Mouse (Mus musculus) layer of hippocampus, adult 8-10 months (tissue): ENCODE results near the gene Mvb12a. TPM values are rescaled to one million over a fixed set of nuclear protein-coding genes. Genes with fewer than 3 reads are reported as not detected.
"Not testable (repeated sequence)": the region's sequence is repeated elsewhere in the genome, so short reads cannot be mapped to it uniquely, and the experiment has no call there.

Experiments used
- DNase-seq, 2 experiments: peaks; one replicate each; pipeline ENCODE4 v3.0.0; 2022; ENCODE audit warnings: low spot score in 2 of 2
- total RNA-seq, 4 experiments: library from RNA; stranded (reverse); gene quantifications; 2 replicates each; pipeline ENCODE4 v1.2.4; 2022

Gene Mvb12a
- total RNA-seq, 4 experiments from 2014 or later, result 32.6 to 43.7 (median 36.8) TPM

DNA sequence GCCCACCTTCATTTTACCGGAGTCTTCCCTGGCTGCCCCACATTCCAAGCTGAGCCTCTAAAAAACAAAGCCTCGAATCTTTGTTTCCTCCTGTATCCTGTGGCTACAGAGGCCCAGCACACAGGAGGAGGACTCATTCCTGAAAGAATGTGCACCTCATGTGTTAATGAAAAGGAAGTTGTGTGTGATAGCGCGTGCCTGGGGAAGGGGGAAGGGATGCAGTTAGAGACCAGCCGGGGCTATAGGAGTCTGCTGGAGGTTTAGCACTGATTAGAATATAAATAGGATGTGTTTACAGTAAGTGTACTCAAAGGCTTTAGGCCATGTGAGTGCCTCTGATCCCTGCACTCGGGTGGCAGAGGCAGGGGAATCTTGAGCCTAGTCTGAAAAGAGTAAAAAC, 16.4 kb upstream of the Mvb12a start:
- DNase-seq, result no peak

DNA sequence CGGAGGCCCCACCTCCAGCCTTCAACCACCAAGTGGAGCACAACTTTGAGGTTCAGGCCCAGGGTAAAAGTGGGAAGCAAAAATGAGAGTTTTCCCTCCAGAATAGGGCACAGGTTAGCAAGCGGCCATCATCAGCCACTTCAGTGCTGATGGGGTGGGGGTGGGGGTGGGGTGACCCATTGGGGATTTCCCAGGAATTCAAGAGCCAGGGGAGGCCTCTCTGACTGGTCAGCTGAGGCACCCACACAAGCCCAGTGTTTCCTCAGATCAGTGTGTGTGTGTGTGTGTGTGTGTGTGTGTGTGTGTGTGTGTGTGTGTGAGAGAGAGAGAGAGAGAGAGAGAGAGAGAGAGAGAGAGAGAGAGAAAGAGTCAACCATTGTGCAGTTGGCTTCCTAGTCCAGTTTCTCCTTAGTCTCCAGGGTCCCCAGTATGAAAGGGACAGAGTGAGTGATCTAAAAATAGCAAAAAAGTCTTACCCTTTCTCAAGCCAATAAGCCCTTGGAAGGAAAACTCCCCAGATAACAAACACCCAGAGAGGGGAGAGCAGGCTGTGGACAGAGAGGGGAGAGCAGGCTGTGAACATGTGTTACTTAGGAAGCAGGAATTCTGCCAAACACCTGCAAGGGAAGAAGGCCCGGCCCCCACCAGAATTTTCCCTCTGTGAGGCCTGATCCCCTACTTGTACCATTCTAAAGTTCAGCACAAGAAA, 15.4 kb upstream of the Mvb12a start:
- no peak for DNase-seq

DNA sequence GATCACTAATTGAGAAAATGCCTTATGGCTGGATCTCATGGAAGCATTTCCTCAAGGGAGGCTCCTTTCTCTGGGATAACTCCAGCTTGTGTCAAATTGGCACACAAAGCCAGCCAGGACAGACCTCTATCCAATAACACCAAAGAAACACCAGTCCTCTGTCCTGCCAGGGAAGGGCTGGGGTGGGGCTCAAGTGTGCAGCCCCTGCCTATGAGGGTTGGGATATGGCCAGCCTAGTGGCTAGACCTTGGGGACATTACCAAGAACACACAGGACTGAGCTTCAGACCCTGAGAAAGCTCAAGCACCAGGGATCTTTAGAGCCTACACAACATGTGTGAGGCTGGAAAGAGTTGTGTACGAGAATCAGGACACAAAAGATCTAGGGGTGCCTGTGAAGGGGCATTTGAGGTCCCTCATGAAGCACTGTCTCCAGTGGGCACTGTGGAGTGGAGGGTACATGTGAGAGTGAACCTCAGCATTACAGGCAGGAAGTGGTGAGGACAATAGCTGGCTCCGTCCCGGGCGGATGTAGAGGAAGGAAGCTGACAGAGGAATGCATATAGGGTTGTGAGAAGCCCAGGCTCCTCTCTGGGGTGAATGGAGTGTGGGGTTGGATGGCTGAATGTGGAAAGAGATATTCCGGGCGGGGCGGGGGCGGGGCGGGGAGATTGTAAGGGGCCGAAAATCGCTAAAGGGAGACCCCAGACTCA, 14.2 kb upstream of the Mvb12a start:
- DNase-seq, result no peak

DNA sequence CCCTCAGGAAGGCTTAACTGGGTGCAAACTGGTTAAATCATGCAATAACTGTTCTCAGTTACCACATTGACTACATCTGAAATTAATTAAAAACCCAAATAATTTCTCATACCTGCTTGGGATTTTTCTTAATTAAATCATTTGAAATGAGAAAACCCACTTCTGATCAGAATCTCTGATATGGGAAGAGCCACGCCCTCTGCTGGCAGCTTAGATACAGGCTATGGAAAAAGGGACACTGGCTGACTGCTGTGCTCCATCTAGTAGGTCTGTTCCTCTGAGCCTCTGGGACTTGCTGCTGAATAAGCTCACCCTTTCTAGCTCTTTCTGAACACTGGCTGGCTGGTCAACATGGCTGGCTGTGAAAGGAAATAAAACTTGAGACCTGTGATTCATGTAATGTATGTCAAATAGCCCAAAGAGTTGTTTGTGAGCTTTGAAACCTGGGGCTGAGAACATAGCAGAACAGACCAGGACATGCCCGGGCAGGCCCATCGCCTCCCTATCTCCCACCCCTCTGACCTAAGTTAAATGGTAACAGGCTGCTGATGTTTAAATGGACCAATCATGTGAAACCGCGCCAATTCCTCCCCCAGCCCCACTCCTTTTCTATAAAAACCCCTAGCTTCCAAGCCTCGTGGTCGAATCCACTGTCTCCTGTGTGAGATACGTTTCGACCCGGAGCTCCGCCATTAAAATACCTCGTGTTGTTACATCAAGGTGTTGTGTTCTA, 11.8 kb upstream of the Mvb12a start:
- DNase-seq, result not testable (repeated sequence)

DNA sequence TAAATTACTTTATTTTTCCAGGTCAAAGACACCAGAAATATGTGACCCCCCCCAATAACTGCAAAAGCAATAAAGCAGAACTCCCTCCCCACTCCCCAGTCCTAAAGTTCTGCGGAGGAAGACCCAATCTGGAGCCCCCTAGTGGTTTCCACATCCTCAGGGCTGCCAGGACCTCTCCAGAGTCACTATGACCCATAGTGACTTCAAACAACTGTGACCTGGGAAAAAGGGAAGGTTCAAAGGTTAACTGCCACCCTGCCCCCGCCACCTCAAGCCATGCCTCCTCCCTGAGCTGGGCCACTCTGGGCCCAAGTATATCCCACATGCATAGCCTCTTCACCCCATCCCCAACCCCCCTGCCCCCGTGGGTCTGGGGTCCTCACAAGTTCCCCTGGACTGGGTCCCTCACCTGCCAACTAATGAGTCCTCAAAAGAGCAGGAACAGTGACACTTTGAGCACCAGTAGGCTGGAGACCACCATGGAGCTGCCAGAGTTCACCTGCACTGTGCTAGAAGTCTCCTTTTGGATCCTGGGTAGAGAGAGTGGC, 8.4 kb upstream of the Mvb12a start:
- no peak for DNase-seq

DNA sequence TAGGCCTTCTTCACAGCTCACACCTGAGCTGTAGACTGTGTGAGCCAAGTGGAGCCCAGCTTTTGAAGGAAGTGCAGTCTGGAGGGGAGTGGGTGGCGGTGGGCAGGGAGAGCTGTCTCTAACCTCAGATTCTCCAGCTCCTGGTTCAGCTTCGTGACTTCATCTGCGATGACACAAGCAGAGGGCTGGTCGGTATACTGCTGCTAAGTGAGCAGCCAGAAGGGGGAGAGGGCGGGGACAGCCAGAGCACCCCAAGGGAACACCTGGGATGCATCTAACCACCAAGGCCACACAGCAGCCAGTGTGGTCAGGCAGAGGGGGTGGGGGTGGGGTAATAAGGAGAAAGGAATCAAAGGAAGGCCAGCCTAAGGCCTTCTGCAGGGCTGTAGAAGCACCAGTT, 7.1 kb upstream of the Mvb12a start:
- DNase-seq, result no peak

DNA sequence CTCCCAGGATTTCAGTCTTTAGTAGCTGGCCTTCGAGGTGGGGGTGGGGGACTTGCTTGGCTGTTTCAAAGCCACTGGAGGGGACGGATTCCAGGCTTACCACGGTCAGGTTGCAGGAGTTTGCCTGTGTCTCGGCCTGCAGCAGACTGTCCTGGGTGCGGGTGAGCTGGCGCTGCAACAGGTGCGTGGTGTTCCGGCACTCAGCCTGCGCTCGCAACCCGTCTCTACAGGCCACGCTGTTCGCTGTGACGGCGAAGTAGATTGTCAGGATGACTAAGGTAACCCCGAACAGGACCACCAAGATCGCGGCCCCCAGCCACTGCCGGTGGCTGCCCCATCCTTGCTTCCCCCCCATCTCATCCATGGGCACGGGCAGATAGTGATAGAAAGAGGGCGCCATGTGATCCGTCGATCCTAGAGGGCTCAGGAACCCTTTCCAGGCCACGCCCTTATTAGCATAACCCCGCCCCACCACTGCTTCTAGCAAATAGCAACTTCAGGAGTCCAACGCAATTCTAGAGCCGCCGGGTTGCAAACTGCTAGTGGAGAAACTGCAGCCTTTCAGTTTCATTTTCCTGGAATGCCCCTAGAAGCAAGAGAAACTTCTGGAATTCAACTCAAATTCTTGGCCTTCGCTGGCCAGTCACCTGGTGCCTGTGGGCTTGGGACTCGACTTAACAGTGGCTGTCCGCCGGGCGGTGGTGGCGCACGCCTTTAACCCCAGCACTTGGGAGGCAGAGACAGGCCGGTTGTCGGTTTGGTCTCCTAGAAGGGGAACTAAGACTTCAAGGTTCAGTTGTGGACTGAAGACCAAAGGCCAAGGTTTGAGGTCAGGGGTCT, 5.5 kb upstream of the Mvb12a start, which contains the start of gene Bst2:
TSS of gene Bst2 (minus strand) at position 429 of the 840 bp plus-strand sequence.
- DNase-seq, result no peak

DNA sequence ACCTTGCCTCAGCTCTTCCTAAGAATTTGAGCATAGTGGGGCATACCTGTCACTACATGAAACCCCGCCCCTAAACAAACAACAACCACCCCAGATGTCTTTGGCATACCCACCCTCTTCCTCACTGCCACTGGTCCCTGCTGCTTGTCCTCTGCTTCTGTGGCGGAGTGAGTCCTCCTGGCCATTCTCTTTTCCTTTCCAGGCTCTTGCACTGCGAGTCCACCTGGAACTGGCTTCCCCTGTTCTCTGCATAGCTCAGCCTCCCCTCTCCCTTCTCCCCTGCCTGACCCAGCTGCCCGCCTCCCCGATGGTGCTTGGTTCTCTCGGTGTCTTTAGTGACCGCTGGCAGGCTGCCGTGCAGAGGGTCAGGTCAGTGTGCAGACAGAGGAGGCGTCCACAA, 1.0 kb downstream of the Mvb12a start:
- DNase-seq, result no peak

DNA sequence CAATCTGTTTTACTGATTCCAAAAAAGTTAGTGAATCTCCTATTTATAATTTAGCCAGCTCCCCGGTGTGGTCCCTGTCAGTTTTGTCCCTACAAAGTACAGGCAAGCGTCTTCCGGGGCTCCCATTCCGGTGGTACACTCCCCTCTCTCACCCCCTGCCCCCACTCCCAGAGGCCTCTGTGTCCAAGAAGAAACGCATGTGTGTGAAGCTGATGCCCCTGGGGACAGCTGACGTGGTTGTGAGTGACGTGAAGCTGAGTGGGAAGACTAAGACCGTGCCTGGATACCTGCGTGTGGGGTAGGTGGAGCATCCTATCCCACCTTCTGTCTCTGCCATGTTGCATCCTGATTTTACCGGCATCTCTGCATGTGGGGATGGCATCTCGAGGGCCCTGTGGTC, 2.3 kb downstream of the Mvb12a start:
- no peak for DNase-seq

DNA sequence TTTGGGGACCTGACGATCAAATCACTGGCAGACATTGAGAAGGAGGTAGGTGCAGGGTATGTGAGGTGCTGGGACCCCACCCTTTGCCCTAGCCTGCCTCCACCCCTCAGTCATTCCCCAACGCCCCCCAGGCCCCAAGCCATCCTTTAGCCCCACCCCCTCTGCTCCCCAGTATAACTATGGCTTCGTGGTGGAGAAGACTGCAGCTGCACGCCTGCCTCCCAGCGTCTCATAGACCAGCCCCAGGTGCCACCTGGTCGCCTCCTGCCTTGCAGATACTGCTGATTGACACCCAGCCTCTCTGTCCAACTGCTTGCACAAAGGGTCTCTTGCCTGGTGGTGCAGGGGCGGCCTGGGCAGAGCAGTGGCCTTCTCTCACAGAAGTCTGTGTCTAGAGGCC, 4.9 kb downstream of the Mvb12a start:
- DNase-seq, result no peak

DNA sequence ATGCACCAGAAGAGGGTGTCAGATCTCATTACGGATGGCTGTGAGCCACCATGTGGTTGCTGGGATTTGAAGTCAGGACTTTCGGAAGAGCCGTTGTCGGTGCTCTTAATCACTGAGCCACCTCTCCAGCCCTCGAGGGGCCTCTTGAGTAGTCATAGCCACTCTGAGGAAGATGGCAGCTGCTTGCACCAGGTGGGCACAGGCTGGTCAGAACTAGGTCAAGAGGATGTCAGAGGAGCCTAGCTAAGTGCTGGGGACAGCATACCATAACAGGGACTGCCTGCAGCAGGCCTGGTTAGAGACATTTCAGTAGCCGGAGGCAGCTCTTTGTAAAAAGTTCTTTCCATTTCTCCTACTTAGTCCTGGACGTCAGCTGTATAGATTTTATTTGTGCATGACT, 8.0 kb downstream of the Mvb12a start:
- no peak for DNase-seq

DNA sequence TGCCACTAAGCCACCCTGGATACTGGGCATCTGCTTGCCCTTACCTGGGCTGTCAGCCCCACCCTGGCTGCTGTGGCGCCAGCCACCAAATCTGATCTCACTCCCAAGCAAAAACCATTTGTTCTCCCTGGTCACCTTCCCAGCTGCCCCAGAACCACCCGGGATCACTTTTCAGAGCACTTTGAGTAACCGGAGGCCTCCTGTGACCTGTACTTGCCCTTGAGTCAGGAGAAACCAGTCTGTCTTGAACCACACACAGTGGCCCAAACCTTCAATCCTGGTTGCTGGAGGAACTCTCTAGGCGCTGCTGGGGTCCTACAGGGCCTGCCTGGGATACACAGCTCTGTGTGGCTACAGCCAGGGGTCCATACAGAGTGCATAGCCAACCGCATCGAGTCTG, 10.0 kb downstream of the Mvb12a start:
- no peak for DNase-seq

DNA sequence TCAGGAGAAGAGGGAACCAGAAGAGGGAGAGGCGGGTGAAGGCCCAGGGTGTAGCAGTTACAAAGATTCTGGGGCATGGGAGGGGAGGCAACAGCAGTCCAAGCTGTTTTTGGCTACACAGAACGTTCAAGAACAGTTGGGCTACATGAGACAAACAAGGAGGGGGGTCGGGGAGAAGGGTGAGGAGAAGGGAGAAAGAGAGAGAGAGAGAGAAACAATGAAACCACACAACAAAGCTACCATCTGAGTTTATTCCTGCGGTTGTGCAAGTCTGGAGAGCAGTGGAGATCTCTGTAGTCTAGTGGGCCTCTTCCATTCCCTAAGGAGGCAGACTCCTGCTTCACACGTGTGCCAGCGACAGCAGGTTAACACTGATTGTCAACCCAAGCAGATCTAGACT, 11.3 kb downstream of the Mvb12a start:
- DNase-seq, result no peak

DNA sequence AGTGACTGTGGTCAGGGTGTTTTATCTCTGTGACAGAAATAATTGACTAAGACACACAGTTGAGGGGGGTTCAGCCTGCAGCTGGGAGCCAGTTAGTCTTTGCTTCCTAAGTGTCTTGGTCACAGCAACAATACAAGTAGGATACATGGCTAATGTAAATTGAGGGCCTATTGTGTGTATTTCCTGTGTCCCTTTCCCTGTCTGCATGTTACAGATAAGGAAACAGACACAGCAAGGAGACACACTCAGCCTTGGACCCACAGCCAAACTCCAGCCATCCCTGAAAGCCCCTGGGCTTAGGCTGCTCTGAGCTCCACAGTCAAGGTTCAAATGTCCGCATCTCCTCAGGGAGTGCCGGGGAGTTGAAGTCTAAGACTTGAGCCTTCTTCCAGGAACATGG, 11.9 kb downstream of the Mvb12a start:
- DNase-seq, result no peak

DNA sequence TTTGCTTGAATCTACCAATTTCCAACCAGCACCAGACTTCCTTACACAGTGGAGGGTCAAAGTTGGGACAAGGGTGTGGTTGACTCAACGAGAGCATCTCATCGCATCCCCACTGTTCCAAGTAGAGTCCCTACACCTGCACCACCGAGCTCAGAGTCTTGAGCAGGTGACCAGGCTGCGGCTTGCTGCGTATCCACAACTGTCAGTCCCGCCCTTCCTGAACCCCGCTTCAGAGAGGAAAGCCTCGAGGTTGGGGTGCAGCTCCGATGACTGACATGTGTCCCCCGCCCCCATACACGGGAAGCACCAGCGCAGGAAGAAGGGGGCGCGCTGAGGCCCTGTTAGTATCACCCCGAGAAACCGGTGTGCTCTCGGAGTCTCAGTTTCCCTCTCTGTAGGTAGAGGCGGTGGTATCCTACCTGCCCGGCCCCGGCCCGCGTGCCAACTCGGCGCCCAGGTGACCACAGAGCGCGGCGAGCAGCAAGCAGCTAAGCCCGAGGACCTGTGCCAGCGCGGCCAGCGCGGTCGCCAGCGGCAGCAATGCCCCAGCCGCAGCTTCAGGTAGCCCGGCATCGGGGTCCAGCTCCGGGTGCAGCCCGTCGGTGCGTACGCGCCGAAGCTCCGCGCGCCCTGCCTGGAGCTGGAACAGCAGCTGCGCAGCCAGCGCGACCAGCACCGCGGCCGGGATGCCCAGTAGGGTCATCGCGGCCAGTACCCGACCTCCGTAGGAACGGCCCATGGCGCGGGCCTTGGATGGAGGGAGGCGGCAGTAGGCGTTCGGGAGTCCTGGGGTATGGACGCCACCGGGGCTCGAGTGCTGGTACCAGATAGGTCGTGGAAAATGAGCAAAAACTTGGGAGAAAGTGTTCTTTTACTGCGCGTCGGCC, 15.6 kb downstream of the Mvb12a start, which contains the start of gene Tmem221:
TSS of gene Tmem221 (minus strand) at position 801 of the 887 bp plus-strand sequence.
- DNase-seq, result no peak

DNA sequence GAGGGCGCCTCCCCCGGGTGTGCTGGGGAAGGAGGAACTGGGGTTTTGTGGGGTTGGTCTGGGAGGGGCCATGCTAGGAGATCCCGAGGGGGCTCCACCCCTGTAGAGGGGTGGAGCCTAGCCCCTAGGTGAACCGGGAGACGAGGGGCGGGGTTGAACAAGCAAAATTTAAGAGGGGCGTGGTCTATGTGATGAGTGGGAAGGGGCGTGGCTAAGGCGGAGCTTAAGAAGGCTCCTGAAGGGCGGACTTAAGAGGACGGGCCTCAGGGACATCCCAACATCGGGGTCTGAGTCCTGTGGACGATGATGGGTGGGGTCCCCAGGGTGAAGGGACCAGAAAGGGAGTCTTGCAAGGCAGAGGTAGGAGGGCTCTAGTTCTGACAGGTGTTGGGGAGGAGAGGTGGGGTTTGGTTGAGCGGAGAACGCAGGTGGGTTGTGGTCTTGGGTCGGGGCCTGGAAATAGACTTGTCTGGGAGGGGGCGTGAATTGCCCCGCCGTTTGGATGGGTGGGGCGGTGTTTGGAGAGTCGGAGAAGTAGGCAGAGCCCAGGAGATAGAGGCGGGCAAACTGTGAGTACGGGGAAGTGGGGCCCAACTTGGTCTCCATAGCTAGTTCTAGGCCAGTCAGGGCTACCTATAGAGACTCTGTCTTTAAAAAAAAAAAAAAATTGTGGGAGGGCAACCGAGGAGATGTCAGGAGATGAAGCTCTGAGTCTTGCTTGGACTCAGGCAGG, 16.4 kb downstream of the Mvb12a start:
- no peak for DNase-seq

DNA sequence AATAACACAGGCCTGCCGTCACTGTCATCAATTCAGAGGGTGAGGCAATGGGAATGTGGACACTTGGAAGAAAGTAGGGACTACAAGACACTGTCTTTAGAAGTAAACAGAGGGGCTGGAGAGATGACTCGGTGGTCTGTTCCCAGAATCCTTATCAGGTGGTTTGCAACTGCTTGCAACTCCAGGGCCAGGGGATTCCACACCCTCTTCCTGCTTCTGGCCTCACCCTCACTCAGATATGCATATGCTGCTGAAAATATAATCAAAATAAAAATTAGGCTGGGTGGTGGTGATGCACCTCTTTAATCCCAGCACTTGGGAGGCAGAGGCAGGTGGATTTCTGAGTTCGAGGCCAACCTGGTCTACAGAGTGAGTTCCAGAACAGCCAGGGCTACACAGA, 17.3 kb downstream of the Mvb12a start:
- no peak for DNase-seq

DNA sequence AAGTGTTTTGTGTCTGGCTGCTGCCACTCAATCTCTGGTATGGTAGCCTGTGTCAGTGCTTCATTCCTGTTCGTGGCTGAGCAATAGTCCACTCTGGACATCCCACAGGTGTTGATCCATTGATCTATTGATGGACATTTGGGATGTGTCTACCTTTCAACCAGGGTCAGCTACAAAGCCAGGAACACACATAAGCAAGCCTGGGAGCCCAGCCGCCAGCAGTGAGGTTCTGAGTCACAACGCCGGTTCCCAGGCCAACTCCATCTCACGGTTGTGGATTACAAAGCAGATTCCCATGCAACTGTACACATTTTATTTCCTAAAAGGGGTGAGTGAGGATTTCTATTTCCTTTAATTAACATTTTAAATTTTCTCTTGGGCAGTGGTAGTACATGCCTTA, 18.0 kb downstream of the Mvb12a start:
- no peak for DNase-seq

DNA sequence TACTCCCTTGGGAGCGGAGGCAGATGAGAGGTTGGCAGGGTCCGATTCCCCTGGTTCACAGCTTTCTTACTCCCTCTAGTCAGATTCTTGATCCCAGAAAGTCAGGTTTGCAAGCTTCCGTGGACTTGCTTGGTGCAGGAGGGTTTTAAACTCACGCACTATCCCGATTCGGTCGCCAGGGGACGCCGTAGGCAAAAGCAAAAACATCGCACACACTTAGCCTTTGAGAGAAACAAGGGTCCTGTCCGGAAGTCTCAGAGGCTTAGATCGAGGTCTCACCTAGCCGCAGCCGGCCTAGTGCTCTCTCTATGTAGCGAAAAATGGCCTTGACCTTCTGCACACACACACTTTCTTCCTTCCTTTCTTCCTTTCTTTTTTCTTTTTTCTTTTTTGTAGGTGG, 18.7 kb downstream of the Mvb12a start:
- peak in 1 of 2 experiments; percentile 63 for DNase-seq
